Mouse (Mus musculus) neural tube, embryonic 12.5 days (tissue): ENCODE data around the gene Tyk2. TPM values are rescaled to one million over a fixed set of nuclear protein-coding genes. Genes with fewer than 3 reads are reported as not detected.
A peak's percentile ranks its signal among the peaks of the same experiment; 100 is the strongest.

Source experiments
- ATAC-seq: fragments of 200-750 bp; cut with Nextera tagmentation; 2 replicates; pipeline ENCODE4 v1.8.0; 2017; ENCODE audit warnings: low read depth, mild to moderate bottlenecking, moderate TSS enrichment, moderate library complexity; ENCODE audit not compliant: low FRiP score
- H3K27ac ChIP-seq: fragments of 300-500 bp; sonication (generic); 2 replicates; pipeline ENCODE4 v1.5.1; 2016
- H3K27me3 ChIP-seq: fragments of 300-500 bp; sonication (generic); replicated peaks from 2 replicates; pipeline ENCODE4 v1.6.1; 2016; ENCODE audit warnings: mild to moderate bottlenecking
- H3K36me3 ChIP-seq: fragments of 300-500 bp; sonication (generic); 2 replicates; pipeline ENCODE4 v1.6.1; 2016; ENCODE audit warnings: mild to moderate bottlenecking
- H3K4me1 ChIP-seq: fragments of 300-500 bp; sonication (generic); 2 replicates; pipeline ENCODE4 v1.6.1; 2016
- H3K4me2 ChIP-seq: fragments of 300-500 bp; sonication (generic); replicated peaks from 2 replicates; pipeline ENCODE4 v1.6.1; 2016; ENCODE audit warnings: mild to moderate bottlenecking
- H3K4me3 ChIP-seq: fragments of 300-500 bp; sonication (generic); 2 replicates; pipeline ENCODE4 v1.5.1; 2016
- H3K9ac ChIP-seq: fragments of 300-500 bp; sonication (generic); 2 replicates; pipeline ENCODE4 v1.6.1; 2016; ENCODE audit warnings: mild to moderate bottlenecking
- H3K9me3 ChIP-seq: fragments of 300-500 bp; sonication (generic); 2 replicates; pipeline ENCODE4 v1.6.1; 2016; ENCODE audit warnings: mild to moderate bottlenecking
- WGBS: fragments of 180-500 bp; shearing (Covaris S2); methylation state at CpG from one replicate; pipeline ENCODE4 v1.1.7; 2016; 5-methylcytosine and 5-hydroxymethylcytosine counted together
- polyA plus RNA-seq: library from polyadenylated mRNA; unstranded; fragments of >200 nt; fragmentation: Nextera tagmentation; extraction: Ambion mirVana; gene quantifications from 2 replicates; pipeline ENCODE4 v1.2.1, GENCODE M21; 2016

The Tyk2 gene
- polyA plus RNA-seq, 1 experiment from 2014 or later = 14.1 TPM

GRCm38 (mm10) chr9:21125502-21126258, 5.4 kb downstream of the Tyk2 start:
- 91% methylated on average over 9 of the region's 9 CpGs for WGBS
- Histone ChIP-seq H3K4me1 (peaks cover 4% of the 10 kb centered on the region), H3K4me3 (no peak overlapping the region), H3K36me3 (peaks cover 36% of the 10 kb centered on the region), H3K9ac (no peak overlapping the region), H3K4me2 (no peak overlapping the region), H3K9me3 (no peaks in the 10 kb centered on the region), H3K27ac (no peak overlapping the region), H3K27me3 (no peaks in the 10 kb centered on the region)
- no peak for ATAC-seq

GRCm38 (mm10) chr9:21124837-21125236, 6.2 kb downstream of the Tyk2 start:
- Histone ChIP-seq H3K27ac (no peak overlapping the region), H3K4me3 (no peak overlapping the region), H3K36me3 (peaks cover 44% of the 10 kb centered on the region), H3K4me2 (no peak overlapping the region), H3K9ac (no peak overlapping the region), H3K4me1 (no peaks in the 10 kb centered on the region; the same call in 1 of the 2 replicates), H3K9me3 (no peaks in the 10 kb centered on the region), H3K27me3 (no peaks in the 10 kb centered on the region)
- WGBS = 86% methylated on average over 5 of the region's 5 CpGs
- ATAC-seq = no peak

GRCm38 (mm10) chr9:21121483-21121882, 9.6 kb downstream of the Tyk2 start:
- no peaks in the 10 kb centered on the region for H3K9me3 ChIP-seq
- WGBS = 88% methylated on average over 16 of the region's 16 CpGs
- peaks cover 37% of the 10 kb centered on the region for H3K36me3 ChIP-seq
- no peak overlapping the region for H3K27ac ChIP-seq
- no peaks in the 10 kb centered on the region for H3K4me1 ChIP-seq
- no peak overlapping the region for H3K4me2 ChIP-seq
- no peaks in the 10 kb centered on the region for H3K27me3 ChIP-seq
- no peak overlapping the region for H3K4me3 ChIP-seq
- no peak for ATAC-seq
- 0 out of 2 replicates have a peak overlapping the region, but pooled peaks have one; percentile 17 for H3K9ac ChIP-seq

- no peak for ATAC-seq
- no peak overlapping the region for H3K27ac ChIP-seq
- no peaks in the 10 kb centered on the region for H3K4me1 ChIP-seq
- WGBS = 77% methylated on average over 6 of the region's 6 CpGs
- H3K9me3 ChIP-seq = no peaks in the 10 kb centered on the region
- no peak overlapping the region for H3K4me3 ChIP-seq
- H3K36me3 ChIP-seq = peaks cover 16% of the 10 kb centered on the region
- no peak overlapping the region for H3K9ac ChIP-seq
- H3K27me3 ChIP-seq = no peaks in the 10 kb centered on the region
- no peak overlapping the region for H3K4me2 ChIP-seq
Measured at GRCm38 (mm10) chr9:21117073-21117472, 14.0 kb downstream of the Tyk2 start.

GRCm38 (mm10) chr9:21115105-21115504, 15.9 kb downstream of the Tyk2 start:
- peaks cover 3% of the 10 kb centered on the region for H3K36me3 ChIP-seq
- no peaks in the 10 kb centered on the region for H3K9me3 ChIP-seq
- no peak overlapping the region for H3K4me2 ChIP-seq
- ATAC-seq = no peak
- H3K4me1 ChIP-seq = no peaks in the 10 kb centered on the region
- H3K27ac ChIP-seq = no peak overlapping the region
- H3K27me3 ChIP-seq = no peaks in the 10 kb centered on the region
- WGBS = 89% methylated on average over 8 of the region's 8 CpGs
- no peak overlapping the region for H3K9ac ChIP-seq
- no peak overlapping the region for H3K4me3 ChIP-seq

GRCm38 (mm10) chr9:21114190-21114589, 16.9 kb downstream of the Tyk2 start:
- Histone ChIP-seq H3K36me3 (no peaks in the 10 kb centered on the region; the same call in 1 of the 2 replicates), H3K4me2 (no peak overlapping the region), H3K4me1 (no peaks in the 10 kb centered on the region), H3K27me3 (no peaks in the 10 kb centered on the region), H3K9me3 (no peaks in the 10 kb centered on the region), H3K27ac (no peak overlapping the region), H3K4me3 (no peak overlapping the region), H3K9ac (no peak overlapping the region)
- 94% methylated on average over 7 of the region's 7 CpGs for WGBS
- no peak for ATAC-seq

- no peak for ATAC-seq
- Histone ChIP-seq H3K4me1 (no peaks in the 10 kb centered on the region), H3K9me3 (no peaks in the 10 kb centered on the region), H3K4me3 (no peak overlapping the region), H3K9ac (no peak overlapping the region), H3K27ac (no peak overlapping the region), H3K27me3 (no peaks in the 10 kb centered on the region), H3K36me3 (no peaks in the 10 kb centered on the region; the same call in 1 of the 2 replicates), H3K4me2 (no peak overlapping the region)
- 92% methylated on average over 6 of the region's 6 CpGs for WGBS
Measured at GRCm38 (mm10) chr9:21113751-21114150, 17.3 kb downstream of the Tyk2 start.

- Histone ChIP-seq H3K4me3 (no peak overlapping the region), H3K27ac (no peak overlapping the region), H3K4me2 (no peak overlapping the region), H3K9ac (no peak overlapping the region), H3K27me3 (no peaks in the 10 kb centered on the region), H3K9me3 (no peaks in the 10 kb centered on the region), H3K36me3 (0 out of 2 replicates have a peak, but pooled peaks cover 4% of the 10 kb centered on the region), H3K4me1 (no peaks in the 10 kb centered on the region)
- no peak for ATAC-seq
- 45% methylated on average over 23 of the region's 23 CpGs for WGBS
Measured at GRCm38 (mm10) chr9:21107607-21108237, 23.3 kb downstream of the Tyk2 start.

GRCm38 (mm10) chr9:21105760-21106564, 25.1 kb downstream of the Tyk2 start:
- 80% methylated on average over 5 of the region's 5 CpGs for WGBS
- Histone ChIP-seq H3K4me3 (no peak overlapping the region), H3K4me2 (no peak overlapping the region), H3K27me3 (no peaks in the 10 kb centered on the region), H3K9ac (no peak overlapping the region), H3K27ac (no peak overlapping the region), H3K36me3 (0 out of 2 replicates have a peak, but pooled peaks cover 4% of the 10 kb centered on the region), H3K4me1 (no peaks in the 10 kb centered on the region), H3K9me3 (no peaks in the 10 kb centered on the region)
- ATAC-seq = no peak

- no peak overlapping the region for H3K27ac ChIP-seq
- 83% methylated on average over 6 of the region's 6 CpGs for WGBS
- ATAC-seq = no peak
- no peak overlapping the region for H3K4me3 ChIP-seq
- H3K9me3 ChIP-seq = no peaks in the 10 kb centered on the region
- H3K4me2 ChIP-seq = no peak overlapping the region
- no peaks in the 10 kb centered on the region for H3K27me3 ChIP-seq
- no peaks in the 10 kb centered on the region for H3K4me1 ChIP-seq
- H3K9ac ChIP-seq = no peak overlapping the region
- 0 out of 2 replicates have a peak, but pooled peaks cover 4% of the 10 kb centered on the region for H3K36me3 ChIP-seq
Measured at GRCm38 (mm10) chr9:21104814-21105213, 26.2 kb downstream of the Tyk2 start.

GRCm38 (mm10) chr9:21102076-21102475, 29.0 kb downstream of the Tyk2 start:
- 98% methylated on average over 2 of the region's 2 CpGs for WGBS

More at GRCm38 (mm10) chr9:21102076-21102475, 29.0 kb downstream of the Tyk2 start:
- Histone ChIP-seq H3K4me2 (no peak overlapping the region), H3K9me3 (no peaks in the 10 kb centered on the region), H3K9ac (no peak overlapping the region), H3K4me3 (no peak overlapping the region), H3K36me3 (no peaks in the 10 kb centered on the region), H3K27ac (no peak overlapping the region), H3K4me1 (no peaks in the 10 kb centered on the region), H3K27me3 (no peaks in the 10 kb centered on the region)
- ATAC-seq = no peak
